Mouse (Mus musculus) cerebellum, adult 2 months (tissue): ENCODE measurements around the gene Gm9970.

Source experiments
- CTCF ChIP-seq: fragments of 200-500 bp; IDR thresholded peaks from 2 replicates; pipeline ENCODE4 v1.5.1; 2011; ENCODE audit warnings: low read depth, mild to moderate bottlenecking, control low read depth, low read length, moderate library complexity, borderline replicate concordance; ENCODE audit not compliant: insufficient read depth
- POLR2A ChIP-seq: fragments of 200-500 bp; IDR thresholded peaks from 2 replicates; pipeline ENCODE4 v1.6.1; 2011; ENCODE audit warnings: low read length, control low read depth, borderline replicate concordance; ENCODE audit not compliant: insufficient read depth

GRCm38 (mm10) chr5:31288655-31289054, 47.6 kb upstream of the Gm9970 start:
- TF ChIP-seq CTCF (no peak), POLR2A (no peak)
